Mouse (Mus musculus): Measurements from ENCODE around the gene Pcyt2. TPM values are rescaled to one million over a fixed set of nuclear protein-coding genes. Genes with fewer than 3 reads are reported as not detected.

The Pcyt2 gene
- total and polyA plus RNA-seq, 2 experiments from 2014 or later, result 69.6 to 76.7 TPM

- WGBS, result under 1% methylated on average over 27 of the region's 44 CpGs
- peak overlapping the region; percentile 88 for H3K9ac ChIP-seq (replicated peaks; ENCODE audit: low read depth, low read length)
- no peak for DNase-seq (ENCODE audit: low spot score)
- H3K36me3 ChIP-seq (replicated peaks; ENCODE audit: control insufficient read depth, insufficient read depth, low read length), result peaks cover 41% of the 10 kb centered on the region
- no peaks in the 10 kb centered on the region for H3K9me3 ChIP-seq (replicated peaks; ENCODE audit: control insufficient read depth, low read length)
- H3K4me1 ChIP-seq (ENCODE audit: control insufficient read depth, insufficient read depth), result peaks cover 22% of the 10 kb centered on the region
- peak; percentile 61 for ATAC-seq (ENCODE audit: insufficient read depth, low read depth)
- TF ChIP-seq CTCF (IDR thresholded peaks at IDR 0.05; ENCODE audit: low read depth) (no peak), EP300 (IDR thresholded peaks at IDR 0.05; ENCODE audit: low read depth) (no peak)
- peak overlapping the region; percentile 69 for H3K4me3 ChIP-seq (ENCODE audit: low read depth, low read length)
- peak overlapping the region; percentile 90 for H3K4me2 ChIP-seq (ENCODE audit: low read depth, low read length)
- peak overlapping the region; percentile 91 for H3K27ac ChIP-seq (ENCODE audit: low read depth)
- no peaks in the 10 kb centered on the region for H3K27me3 ChIP-seq (ENCODE audit: control insufficient read depth, insufficient read depth, low read length)
These were observed 36.8 kb downstream of the Pcyt2 start for GRCm38 (mm10) chr11:120580871-120581331.

- Histone ChIP-seq H3K4me3 (ENCODE audit: low read depth, low read length) (peak overlapping the region; percentile 69), H3K36me3 (replicated peaks; ENCODE audit: control insufficient read depth, insufficient read depth, low read length) (peaks cover 34% of the 10 kb centered on the region), H3K9ac (replicated peaks; ENCODE audit: low read depth, low read length) (peak overlapping the region; percentile 88), H3K27ac (ENCODE audit: low read depth) (peak overlapping the region; percentile 91), H3K4me2 (ENCODE audit: low read depth, low read length) (peak overlapping the region; percentile 90), H3K27me3 (ENCODE audit: control insufficient read depth, insufficient read depth, low read length) (no peaks in the 10 kb centered on the region), H3K4me1 (ENCODE audit: control insufficient read depth, insufficient read depth) (peaks cover 22% of the 10 kb centered on the region), H3K9me3 (replicated peaks; ENCODE audit: control insufficient read depth, low read length) (no peaks in the 10 kb centered on the region)
- 41% methylated on average over 7 of the region's 7 CpGs for WGBS
- no peak for TF ChIP-seq EP300 (IDR thresholded peaks at IDR 0.05; ENCODE audit: low read depth)
- no peak for TF ChIP-seq CTCF (IDR thresholded peaks at IDR 0.05; ENCODE audit: low read depth)
- DNase-seq (ENCODE audit: low spot score), result no peak
- no peak for ATAC-seq (ENCODE audit: insufficient read depth, low read depth)
These were observed 37.5 kb downstream of the Pcyt2 start for GRCm38 (mm10) chr11:120580190-120580589.

GRCm38 (mm10) chr11:120579316-120580107, 38.2 kb downstream of the Pcyt2 start:
- Histone ChIP-seq H3K4me3 (ENCODE audit: low read depth, low read length) (peak overlapping the region; percentile 69), H3K9me3 (replicated peaks; ENCODE audit: control insufficient read depth, low read length) (no peaks in the 10 kb centered on the region), H3K9ac (replicated peaks; ENCODE audit: low read depth, low read length) (no peak overlapping the region), H3K4me2 (ENCODE audit: low read depth, low read length) (peak overlapping the region; percentile 90), H3K27ac (ENCODE audit: low read depth) (0 out of 2 replicates have a peak overlapping the region, but pooled peaks have one; percentile 91), H3K27me3 (ENCODE audit: control insufficient read depth, insufficient read depth, low read length) (no peaks in the 10 kb centered on the region), H3K36me3 (replicated peaks; ENCODE audit: control insufficient read depth, insufficient read depth, low read length) (peaks cover 31% of the 10 kb centered on the region), H3K4me1 (ENCODE audit: control insufficient read depth, insufficient read depth) (peaks cover 27% of the 10 kb centered on the region)
- 38% methylated on average over 15 of the region's 15 CpGs for WGBS
- ATAC-seq (ENCODE audit: insufficient read depth, low read depth) (no peak), DNase-seq (ENCODE audit: low spot score) (no peak)
- no peak for TF ChIP-seq EP300 (IDR thresholded peaks at IDR 0.05; ENCODE audit: low read depth)
- peak; percentile 83 for TF ChIP-seq CTCF (IDR thresholded peaks at IDR 0.05; ENCODE audit: low read depth)

DNA sequence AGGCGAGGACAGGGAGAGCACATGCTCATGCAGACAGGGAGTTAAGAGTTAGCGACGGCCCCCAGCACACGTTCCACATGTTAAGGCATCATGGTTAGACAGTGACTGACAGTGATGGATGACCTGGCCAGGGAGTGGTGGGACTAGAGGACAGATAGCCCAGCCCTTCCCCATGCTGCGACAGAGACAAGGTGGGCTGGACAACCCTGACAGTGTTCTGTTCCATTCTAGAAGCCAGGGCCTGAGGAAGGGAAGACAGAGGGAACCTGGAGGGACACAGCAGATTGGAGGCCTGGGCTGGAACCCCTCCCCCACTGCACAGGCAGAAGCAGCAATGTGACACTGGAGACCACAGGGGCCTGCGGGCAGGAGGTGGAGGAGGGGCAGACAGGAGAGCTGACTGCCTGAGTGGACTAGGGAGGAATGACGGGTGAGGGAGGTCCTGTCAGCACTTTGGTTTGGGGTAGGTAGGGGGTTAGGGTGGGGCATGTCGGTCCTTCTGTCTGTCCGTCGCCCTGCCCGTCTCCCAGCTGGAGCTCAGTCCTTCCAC, 39.0 kb downstream of the Pcyt2 start:
- H3K9me3 ChIP-seq (replicated peaks; ENCODE audit: control insufficient read depth, low read length), result no peaks in the 10 kb centered on the region
- no peak overlapping the region for H3K4me2 ChIP-seq (ENCODE audit: low read depth, low read length)
- peaks cover 34% of the 10 kb centered on the region for H3K4me1 ChIP-seq (ENCODE audit: control insufficient read depth, insufficient read depth)
- H3K4me3 ChIP-seq (ENCODE audit: low read depth, low read length), result no peak overlapping the region
- H3K27me3 ChIP-seq (ENCODE audit: control insufficient read depth, insufficient read depth, low read length), result no peaks in the 10 kb centered on the region
- no peak overlapping the region for H3K9ac ChIP-seq (replicated peaks; ENCODE audit: low read depth, low read length)
- H3K27ac ChIP-seq (ENCODE audit: low read depth), result no peak overlapping the region
- WGBS, result 69% methylated on average over 8 of the region's 11 CpGs
- TF ChIP-seq EP300 (IDR thresholded peaks at IDR 0.05; ENCODE audit: low read depth) (no peak), CTCF (IDR thresholded peaks at IDR 0.05; ENCODE audit: low read depth) (no peak)
- DNase-seq (ENCODE audit: low spot score) (no peak), ATAC-seq (ENCODE audit: insufficient read depth, low read depth) (no peak)
- H3K36me3 ChIP-seq (replicated peaks; ENCODE audit: control insufficient read depth, insufficient read depth, low read length), result peaks cover 28% of the 10 kb centered on the region

- H3K9ac ChIP-seq (replicated peaks; ENCODE audit: low read depth, low read length), result no peak overlapping the region
- no peak for ATAC-seq (ENCODE audit: insufficient read depth, low read depth)
- no peaks in the 10 kb centered on the region for H3K27me3 ChIP-seq (ENCODE audit: control insufficient read depth, insufficient read depth, low read length)
- no peaks in the 10 kb centered on the region for H3K9me3 ChIP-seq (replicated peaks; ENCODE audit: control insufficient read depth, low read length)
- H3K4me1 ChIP-seq (ENCODE audit: control insufficient read depth, insufficient read depth), result peaks cover 35% of the 10 kb centered on the region
- TF ChIP-seq CTCF (IDR thresholded peaks at IDR 0.05; ENCODE audit: low read depth), result no peak
- no peak for TF ChIP-seq EP300 (IDR thresholded peaks at IDR 0.05; ENCODE audit: low read depth)
- WGBS, result 81% methylated on average over 10 of the region's 10 CpGs
- H3K36me3 ChIP-seq (replicated peaks; ENCODE audit: control insufficient read depth, insufficient read depth, low read length), result peaks cover 27% of the 10 kb centered on the region
- no peak overlapping the region for H3K4me3 ChIP-seq (ENCODE audit: low read depth, low read length)
- no peak for DNase-seq (ENCODE audit: low spot score)
- H3K27ac ChIP-seq (ENCODE audit: low read depth), result no peak overlapping the region
- no peak overlapping the region for H3K4me2 ChIP-seq (ENCODE audit: low read depth, low read length)
These were observed 39.6 kb downstream of the Pcyt2 start for GRCm38 (mm10) chr11:120578024-120578693.
